Comparison of ENCODE assay signal across 14 mouse cellular contexts in genomic region chr7:30334563-30334962, GRCm38 (mm10). TPM values are rescaled to one million over a fixed set of nuclear protein-coding genes. Genes with fewer than 3 reads are reported as not detected.
"Had no signal": no experiment of that assay in that cellular context is flagged by ENCODE, and none has a peak within 500 bp of the region (broad histone marks: within the 10 kb centered on the region; RNA-seq: fewer than 3 reads in every experiment).

No protein-coding gene starts in this region.

- H3K4me2 ChIP-seq: limb, embryonic 13.5 days; neural tube, embryonic 13.5 days had no signal

- H3K9ac ChIP-seq: limb, embryonic 13.5 days; liver, embryonic 14.5 days had no signal

- H3K36me3 ChIP-seq: limb, embryonic 13.5 days; neural tube, embryonic 13.5 days had no signal

- H3K4me3 ChIP-seq: limb, embryonic 13.5 days; neural tube, embryonic 13.5 days had no signal

- DNase-seq: kidney, postnatal 14 days; layer of hippocampus, postnatal 36 days; lung, adult 18-20 months; midbrain, embryonic 14.5 days; retina, postnatal 1 day; right cerebral cortex, postnatal 4 days; spleen, adult 18-20 months; thymus, adult 18-20 months; thymus, postnatal 14 days had no signal

- H3K9me3 ChIP-seq: limb, embryonic 13.5 days; neural tube, embryonic 13.5 days had no signal

- H3K27ac ChIP-seq: limb, embryonic 13.5 days; liver, embryonic 14.5 days had no signal

RNA-seq across cellular contexts. Expression of gene E130208F15Rik, which starts 13.0 kb away (rescaled TPM):
- total RNA-seq: megakaryocyte-erythroid progenitor cell, adult 5-6 weeks had no signal
- polyA plus RNA-seq: midbrain, embryonic 14.5 days; neural tube, embryonic 13.5 days; stomach, embryonic 14.5 days had no signal

RNA-seq across cellular contexts. Expression of gene Syne4, which starts 20.0 kb away (rescaled TPM):
- total RNA-seq: megakaryocyte-erythroid progenitor cell, adult 5-6 weeks had no signal

RNA-seq across cellular contexts. Expression of gene Lrfn3, which starts 28.0 kb away (rescaled TPM):
- total RNA-seq: megakaryocyte-erythroid progenitor cell, adult 5-6 weeks had no signal
